Mouse (Mus musculus) thymus, postnatal 0 days (tissue): ENCODE measurements around the gene 2310009B15Rik. TPM values are rescaled to one million over a fixed set of nuclear protein-coding genes. Genes with fewer than 3 reads are reported as not detected.

Experiments
- DNase-seq: peaks from one replicate; pipeline ENCODE4 v3.0.0-alpha.2; 2015; ENCODE audit warnings: low spot score
- polyA plus RNA-seq: library from polyadenylated mRNA; unstranded; fragments of >200 nt; fragmentation: Nextera tagmentation; extraction: Ambion mirVana; gene quantifications from 2 replicates; pipeline ENCODE4 v1.2.1, GENCODE M21; 2015

The 2310009B15Rik gene
- polyA plus RNA-seq, 1 experiment from 2014 or later, result 59.5 TPM

- no peak for DNase-seq
Observed at GRCm38 (mm10) chr1:138842756-138843155, 13.9 kb downstream of the 2310009B15Rik start.

DNA sequence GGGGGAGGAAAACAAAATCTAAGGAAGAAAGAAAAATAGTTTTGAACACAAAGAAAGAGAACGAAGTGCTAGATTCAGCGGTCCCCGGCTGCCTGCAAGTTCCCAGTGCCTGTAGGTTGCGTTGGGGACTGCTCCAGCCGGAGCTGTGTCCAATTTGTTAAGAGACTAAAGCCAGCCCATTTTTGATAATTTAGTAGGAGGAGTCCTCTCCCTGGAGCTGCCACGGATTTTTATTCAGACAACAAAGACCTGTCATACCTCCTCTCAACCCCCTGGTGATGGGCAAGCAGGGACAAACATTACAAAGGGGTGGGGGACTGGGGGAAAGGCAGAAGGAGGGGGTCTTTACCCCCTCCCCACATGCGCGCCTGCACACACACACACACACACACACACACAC is 14.3 kb downstream of the 2310009B15Rik start:
- DNase-seq, result no peak

DNA sequence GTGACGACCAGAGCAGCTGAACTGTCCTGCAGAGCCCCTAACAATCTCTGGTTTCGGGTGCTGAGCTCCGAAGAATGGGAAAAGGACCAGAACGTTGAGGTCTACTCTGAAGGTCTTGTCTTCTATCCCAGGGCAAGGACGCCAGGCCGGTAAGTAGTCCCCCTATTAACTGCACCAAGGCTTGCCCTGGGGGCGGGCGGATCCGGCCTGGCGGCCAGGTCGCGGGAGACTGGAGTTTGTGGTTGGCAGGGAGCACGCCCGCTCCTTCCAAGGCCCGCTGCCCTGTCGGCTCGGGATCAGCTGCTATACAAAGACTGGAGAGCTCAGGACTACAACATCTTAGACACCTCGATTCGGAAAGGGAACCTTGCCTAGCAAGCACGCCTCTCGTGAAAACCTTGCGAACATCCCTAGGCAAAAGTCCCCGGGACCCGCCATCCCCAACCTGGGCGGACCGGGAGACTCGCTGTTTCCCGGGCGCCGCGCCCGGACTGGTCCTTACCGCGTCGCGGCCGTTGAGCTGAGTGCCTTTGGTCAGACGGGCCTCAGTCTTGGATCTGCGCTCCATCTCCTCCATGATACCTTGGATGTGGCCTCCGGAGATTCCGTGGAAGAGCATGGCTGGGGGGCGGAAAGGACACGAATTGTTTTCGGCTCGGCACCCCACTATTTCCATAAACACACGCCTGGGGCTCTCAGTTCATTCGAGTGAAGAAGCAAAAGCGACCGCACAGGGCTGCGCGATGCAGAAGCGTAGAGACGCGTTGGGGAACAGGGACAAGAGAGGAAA is 15.2 kb downstream of the 2310009B15Rik start:
- DNase-seq, result no peak

DNA sequence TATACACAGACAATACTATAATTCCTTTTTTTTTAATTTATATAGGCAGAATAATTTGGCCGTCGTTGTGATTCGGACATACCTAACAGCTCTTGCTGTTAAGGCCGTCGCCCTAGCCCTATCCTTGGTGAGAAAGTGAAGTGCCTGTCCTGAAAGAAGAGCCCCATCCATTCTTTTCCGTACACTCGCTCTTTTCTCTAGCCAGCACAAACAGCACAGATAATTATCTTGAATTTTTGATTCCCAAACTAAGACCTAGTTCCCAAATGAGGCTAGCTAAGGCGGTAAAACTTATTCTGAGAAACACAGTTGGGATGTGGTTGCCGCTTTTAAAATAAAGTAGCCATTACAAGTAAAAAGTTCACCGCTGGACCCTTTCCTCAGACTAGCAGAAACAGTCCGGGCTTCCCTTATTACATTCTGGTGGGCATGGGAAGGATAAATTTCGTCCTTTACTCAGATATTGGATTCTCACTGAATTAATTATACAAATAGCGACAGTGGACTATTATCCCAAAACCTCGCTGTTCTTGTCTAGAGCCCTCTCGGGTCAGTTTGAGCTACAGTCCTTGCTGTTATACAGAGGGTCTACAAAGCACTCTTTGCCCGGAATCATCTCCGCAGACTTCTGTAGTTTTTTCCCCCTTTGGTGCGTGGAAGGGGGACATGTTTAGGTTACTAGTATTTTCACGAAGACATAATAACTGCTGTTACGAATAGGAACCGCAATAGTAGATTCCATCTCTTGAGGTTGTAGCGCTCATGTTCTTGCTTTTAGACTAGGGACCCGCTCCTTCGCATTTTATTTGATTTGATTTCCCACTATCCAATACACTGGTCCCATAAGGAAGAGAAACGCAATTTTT is 16.0 kb downstream of the 2310009B15Rik start:
- no peak for DNase-seq

DNA sequence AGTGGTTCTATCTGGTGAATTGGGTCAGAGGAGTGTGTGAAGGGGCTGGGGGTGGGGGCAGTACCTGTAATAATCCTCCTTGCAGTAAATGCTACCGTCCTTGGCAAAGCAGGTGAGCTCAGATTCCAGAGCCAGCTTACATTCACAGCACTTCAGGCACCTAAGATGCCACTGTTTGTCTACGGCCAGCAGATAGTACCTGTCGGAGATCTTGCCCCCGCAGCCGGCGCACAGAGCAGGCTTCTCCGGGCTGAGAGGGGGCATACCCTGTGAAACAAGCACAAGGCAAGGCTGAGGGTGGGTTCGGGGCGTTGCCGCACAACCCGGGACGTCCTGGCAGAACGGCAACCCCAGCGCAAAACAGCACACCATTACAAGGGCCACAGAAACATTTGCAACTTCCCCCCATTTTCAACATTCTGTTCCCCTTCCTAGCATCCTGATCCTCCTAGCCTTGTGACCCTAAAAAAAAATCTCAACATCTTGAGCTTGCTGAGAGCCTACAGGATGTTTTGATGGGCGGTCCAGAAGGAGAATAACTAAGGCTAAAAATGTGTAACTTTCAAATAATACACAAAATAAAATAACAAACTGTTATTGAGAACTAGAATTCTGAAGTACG is 16.7 kb downstream of the 2310009B15Rik start:
- no peak for DNase-seq

DNA sequence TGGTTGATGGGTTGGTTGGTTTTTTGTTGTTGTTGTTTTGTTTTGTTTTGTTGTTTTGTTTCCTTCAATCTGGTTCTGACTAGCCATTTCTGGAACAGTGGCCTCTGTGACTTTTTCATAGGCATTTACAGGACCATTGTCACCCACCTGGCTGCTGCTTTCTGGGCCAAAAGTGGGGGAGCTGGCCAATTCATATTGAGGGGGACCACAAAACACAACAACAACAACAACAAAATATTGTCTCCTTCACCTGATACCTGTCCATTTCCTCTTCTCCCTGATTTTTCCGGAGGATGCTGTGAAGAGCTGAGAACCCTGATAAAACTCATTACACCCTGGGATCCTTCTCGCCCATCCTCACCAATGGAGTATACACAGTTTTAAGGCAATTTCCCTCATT is 17.4 kb downstream of the 2310009B15Rik start:
- no peak for DNase-seq

DNA sequence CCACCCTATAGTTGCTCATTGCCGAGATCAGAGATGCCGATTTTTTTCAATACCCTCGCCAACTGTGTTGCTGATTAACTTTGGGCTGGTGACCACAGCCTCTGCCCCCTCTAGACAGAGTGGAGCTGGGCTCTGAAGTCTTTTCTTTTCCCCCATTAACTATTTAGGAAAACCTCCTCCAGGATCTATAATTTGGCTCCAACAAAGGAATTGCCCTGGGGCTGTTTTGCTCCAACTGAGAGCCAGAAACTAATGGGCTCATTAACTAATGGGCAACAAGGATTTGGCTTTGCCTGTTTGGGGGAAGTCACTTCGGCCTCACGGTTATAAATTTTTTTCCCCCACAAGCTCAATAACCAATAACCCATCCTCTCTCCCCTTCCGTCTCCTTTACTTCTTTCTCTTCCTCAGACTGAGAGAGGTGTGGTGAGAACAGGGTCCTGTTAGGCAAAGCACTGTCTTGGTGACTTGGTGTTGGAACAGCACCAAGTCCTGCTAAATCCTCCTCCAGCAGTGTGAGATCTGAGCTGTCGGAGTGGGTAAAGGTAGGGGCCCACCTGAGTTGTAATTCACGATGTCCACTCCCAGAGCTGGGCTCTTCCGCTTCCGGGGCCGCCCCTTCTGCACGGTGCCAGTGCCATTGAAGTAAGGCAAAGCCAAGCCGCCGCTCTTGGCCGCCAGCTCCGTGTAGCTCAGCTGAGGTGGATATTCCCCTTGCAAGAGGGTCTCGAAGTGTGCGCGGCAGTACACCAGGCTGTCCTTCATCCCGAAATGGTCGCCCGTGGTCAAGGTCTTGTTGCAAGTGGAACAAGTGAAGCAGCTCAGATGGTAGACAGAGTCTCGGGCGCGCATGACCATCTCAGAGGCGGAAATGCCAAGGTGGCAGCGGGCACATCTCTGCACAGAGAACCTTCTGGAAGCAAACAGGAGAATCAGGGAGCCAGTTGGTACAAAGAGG is 18.6 kb downstream of the 2310009B15Rik start:
- no peak for DNase-seq

DNA sequence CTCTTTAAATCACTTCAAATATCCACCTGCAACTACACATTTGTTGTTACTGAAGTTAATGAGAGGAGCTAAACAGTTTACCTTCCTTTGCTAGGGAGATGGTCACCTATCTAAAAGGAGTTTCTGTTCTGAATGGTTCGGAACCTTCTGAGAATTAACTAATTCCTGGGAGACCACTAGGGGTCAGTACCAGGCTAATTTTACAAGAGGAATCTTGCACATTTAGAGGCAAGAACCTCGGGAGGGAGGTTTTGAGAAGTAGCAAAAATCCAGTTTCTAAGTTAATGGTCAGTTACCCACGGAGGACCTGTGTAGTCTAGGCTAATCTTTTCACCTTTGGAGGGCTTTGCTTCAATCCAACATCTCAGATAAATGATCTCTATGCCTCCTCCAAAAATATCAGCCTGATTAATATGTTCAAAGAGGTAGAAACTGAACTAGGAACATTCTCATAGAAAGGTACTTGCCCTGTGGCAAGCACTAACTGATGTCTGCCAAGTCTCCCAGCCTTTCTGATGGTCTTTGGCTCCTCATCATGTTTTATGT is 21.2 kb downstream of the 2310009B15Rik start:
- no peak for DNase-seq

DNA sequence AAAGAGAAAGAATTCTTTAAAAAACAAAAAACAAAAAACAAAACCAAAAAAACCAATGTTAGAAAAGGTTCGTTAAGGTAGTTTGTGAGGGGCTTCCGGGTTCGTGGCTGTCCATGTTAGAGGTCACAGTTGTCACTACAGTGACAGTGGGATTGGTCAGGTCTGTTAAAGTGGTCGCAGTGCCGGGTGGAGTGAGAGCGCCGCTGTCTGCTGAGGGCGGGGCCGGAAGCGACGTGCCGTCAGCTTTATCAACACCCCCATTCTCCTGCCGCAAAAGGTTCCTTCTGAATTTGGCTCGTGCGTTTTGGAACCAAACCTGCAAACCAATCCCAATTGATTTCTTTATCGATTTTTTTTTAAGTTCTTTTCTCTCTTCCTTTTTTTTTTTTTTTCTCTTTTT is 25.3 kb downstream of the 2310009B15Rik start:
- DNase-seq, result peak; percentile 48

DNA sequence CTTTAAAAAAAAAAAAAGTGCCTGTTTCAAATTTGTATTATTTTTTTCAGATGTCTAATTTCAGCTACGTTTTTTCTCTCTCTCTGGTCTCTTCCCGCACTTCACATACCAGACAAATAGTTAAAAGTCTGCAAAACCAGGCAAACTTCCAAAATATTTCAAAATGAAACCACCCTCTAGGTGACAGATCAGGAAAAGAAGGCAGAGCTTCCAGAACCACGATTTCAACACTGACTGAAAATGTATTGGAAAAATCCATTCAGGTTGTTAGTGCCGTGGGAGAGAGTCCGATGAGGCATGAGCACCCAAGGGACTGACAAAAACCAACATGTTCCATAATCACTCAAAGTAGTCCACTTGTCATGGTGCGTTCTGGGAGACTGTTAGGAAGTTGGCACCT is 29.8 kb downstream of the 2310009B15Rik start:
- DNase-seq, result no peak

DNA sequence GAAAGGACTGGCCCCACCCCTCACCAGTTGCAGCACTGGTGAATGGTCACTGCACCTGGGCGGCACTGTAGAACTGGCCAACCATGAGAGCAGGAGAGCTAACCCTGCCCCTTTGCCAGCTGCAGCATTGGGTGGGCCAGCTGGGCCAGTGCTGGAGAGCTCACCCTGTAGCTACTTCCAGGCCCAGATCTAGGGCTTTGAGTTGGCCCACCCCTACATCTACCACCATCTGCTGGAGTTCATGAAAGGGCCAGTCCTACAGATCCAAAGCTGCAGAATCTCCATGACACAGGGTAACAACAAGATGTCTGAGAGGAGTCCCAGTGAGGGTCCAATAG is 33.7 kb downstream of the 2310009B15Rik start:
- no peak for DNase-seq

DNA sequence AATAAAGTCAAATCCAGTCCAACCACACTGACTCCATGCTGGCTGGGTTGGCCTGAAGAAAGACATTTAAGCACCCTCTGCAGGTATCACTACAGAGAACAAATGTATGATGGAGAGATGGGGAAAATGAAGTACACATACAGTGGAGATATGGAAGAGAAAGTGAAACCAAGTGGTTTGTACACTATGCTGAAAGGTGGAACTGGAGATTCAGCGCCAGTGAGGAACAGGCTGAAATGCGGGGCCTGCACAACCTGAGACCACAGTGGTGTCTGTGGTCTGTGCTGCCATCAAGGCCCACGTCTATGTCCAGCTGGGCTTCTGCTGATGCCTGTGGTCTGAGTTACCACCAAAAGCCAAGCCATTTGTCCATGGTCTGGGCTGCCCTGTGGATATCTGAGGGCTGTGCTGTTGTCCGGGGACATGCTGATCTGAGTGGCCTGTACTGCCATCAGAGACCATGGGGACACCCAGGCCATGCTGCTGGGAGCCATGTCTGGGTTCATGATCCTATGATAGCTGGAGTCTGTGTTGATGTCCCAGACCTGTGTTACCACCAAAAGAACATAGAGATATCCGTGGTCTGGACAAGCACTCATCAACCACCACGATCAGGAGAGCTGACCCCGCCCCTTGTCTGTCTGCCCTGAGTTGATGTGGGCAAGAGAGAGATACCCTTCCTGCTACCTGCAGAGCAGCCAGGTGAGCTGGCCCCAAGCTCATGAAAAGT is 34.2 kb downstream of the 2310009B15Rik start:
- DNase-seq, result no peak

Other genes starting within 250 kb of the 2310009B15Rik start
- 29.0 and 36.9 TPM in 2 replicates for gene Nek7, start 236.7 kb downstream of the 2310009B15Rik start, polyA plus RNA-seq
- not detected in 2 replicates for gene Lhx9, start 8.3 kb downstream of the 2310009B15Rik start, polyA plus RNA-seq
- 21.0 and 27.1 TPM in 2 replicates for gene Dennd1b, start 106.6 kb upstream of the 2310009B15Rik start, polyA plus RNA-seq